Mouse (Mus musculus): ENCODE results near the gene Usp43. TPM values are rescaled to one million over a fixed set of nuclear protein-coding genes. Genes with fewer than 3 reads are reported as not detected.

Gene Usp43
- polyA plus RNA-seq, 1 experiment = 3.5 TPM

DNA sequence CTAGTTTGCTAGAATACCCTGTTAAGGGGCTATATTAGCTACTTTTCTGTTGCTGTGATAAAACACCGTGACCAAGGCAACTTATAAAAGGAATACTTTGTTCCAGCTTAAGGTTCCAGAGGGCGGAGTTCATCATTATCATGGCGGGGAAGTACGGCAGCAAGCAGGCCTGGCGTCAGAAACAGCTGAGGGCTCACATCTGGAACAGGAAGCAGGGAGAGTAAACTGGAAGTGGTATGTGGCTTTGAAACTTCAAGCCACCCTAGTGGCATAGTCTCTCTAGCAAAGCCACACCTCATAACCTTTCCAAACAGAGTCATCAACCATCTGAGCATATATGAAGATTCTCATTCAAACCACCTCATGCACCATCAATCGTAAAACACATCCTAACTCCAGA lies 92.4 kb downstream of the Usp43 start:
- no peaks in the 10 kb centered on the region for H3K79me2 ChIP-seq (ENCODE audit: control insufficient read depth, insufficient read depth)
- H3K4me3 ChIP-seq = no peak overlapping the region
- no peak overlapping the region for H3K4me2 ChIP-seq (ENCODE audit: low read depth)
- H3K27me3 ChIP-seq (ENCODE audit: control insufficient read depth, insufficient read depth, insufficient read length) = no peaks in the 10 kb centered on the region
- no peak overlapping the region for H3ac ChIP-seq (ENCODE audit: control insufficient read depth, insufficient read length)
- no peak for TF ChIP-seq MYOD1 (IDR thresholded peaks at IDR 0.05; ENCODE audit: control insufficient read depth in 1 of 3, insufficient read length in 2 of 3, low read depth in 2 of 3)
- no peak for TF ChIP-seq POLR2A (IDR thresholded peaks at IDR 0.05; ENCODE audit: insufficient read length, low read depth)
- no peak for TF ChIP-seq E2F4 (IDR thresholded peaks at IDR 0.05; ENCODE audit: insufficient read depth)
- TF ChIP-seq TCF3 (IDR thresholded peaks at IDR 0.05; ENCODE audit: insufficient read length, low read depth) = no peak
- TF ChIP-seq SRF (IDR thresholded peaks at IDR 0.05; ENCODE audit: control insufficient read depth, insufficient read length, low read depth) = no peak
- no peak for TF ChIP-seq POLR2AphosphoS2 (IDR thresholded peaks at IDR 0.05; ENCODE audit: insufficient read length, low read depth)
- no peak for TF ChIP-seq CEBPB (IDR thresholded peaks at IDR 0.05; ENCODE audit: insufficient read depth, poor library complexity, severe bottlenecking)
- no peak for TF ChIP-seq USF1 (IDR thresholded peaks at IDR 0.05; ENCODE audit: low read depth)
- no peak for TF ChIP-seq REST (IDR thresholded peaks at IDR 0.05; ENCODE audit: insufficient read depth, insufficient read length)
- TF ChIP-seq TCF12 (IDR thresholded peaks at IDR 0.05; ENCODE audit: insufficient read depth, poor library complexity, severe bottlenecking) = no peak
- TF ChIP-seq MYOG (IDR thresholded peaks at IDR 0.05; ENCODE audit: control insufficient read depth in 1 of 3, insufficient read depth in 1 of 3, insufficient read length in 2 of 3, low read depth in 2 of 3) = no peak
- TF ChIP-seq MAX (IDR thresholded peaks at IDR 0.05; ENCODE audit: low read depth) = no peak
- H3K36me3 ChIP-seq (ENCODE audit: control insufficient read depth, insufficient read depth) = no peaks in the 10 kb centered on the region

DNA sequence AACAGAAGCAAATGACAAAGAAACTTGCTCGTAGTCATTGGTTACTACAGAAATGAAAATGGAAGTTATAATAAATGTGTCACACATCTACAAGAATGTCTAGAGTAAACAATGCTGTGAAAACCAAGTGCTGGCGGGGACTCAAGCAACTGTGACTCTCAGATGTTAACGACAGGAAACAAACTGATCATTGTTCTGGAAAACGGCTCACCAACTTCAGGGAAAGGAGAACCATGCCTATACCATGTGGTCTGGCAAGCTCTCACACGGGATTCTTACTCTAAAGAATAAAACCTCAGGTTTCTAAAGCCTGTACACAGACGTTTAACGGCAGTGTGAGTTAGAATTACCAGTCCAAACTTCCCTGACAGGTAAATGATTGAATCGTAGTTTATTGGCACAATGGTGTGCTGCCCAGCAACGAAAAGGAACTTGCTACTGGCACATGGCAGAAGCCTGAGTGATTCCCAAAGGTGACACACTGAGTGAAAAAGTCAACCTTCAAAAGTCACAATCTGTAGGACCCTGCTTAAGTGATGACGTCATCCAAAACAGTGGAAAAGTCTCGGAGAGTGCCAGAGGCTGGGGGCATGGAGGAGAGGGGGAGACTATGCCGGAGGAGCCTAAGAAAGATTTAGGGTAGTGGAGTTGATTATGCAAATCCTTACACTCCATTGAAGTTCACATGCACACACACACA lies 93.4 kb downstream of the Usp43 start:
- TF ChIP-seq SRF (IDR thresholded peaks at IDR 0.05; ENCODE audit: control insufficient read depth, insufficient read length, low read depth) (no peak), MYOD1 (IDR thresholded peaks at IDR 0.05; ENCODE audit: control insufficient read depth in 1 of 3, insufficient read length in 2 of 3, low read depth in 2 of 3) (no peak), TCF12 (IDR thresholded peaks at IDR 0.05; ENCODE audit: insufficient read depth, poor library complexity, severe bottlenecking) (no peak), MYOG (IDR thresholded peaks at IDR 0.05; ENCODE audit: control insufficient read depth in 1 of 3, insufficient read depth in 1 of 3, insufficient read length in 2 of 3, low read depth in 2 of 3) (no peak), POLR2AphosphoS2 (IDR thresholded peaks at IDR 0.05; ENCODE audit: insufficient read length, low read depth) (no peak), TCF3 (IDR thresholded peaks at IDR 0.05; ENCODE audit: insufficient read length, low read depth) (no peak), REST (IDR thresholded peaks at IDR 0.05; ENCODE audit: insufficient read depth, insufficient read length) (no peak), USF1 (IDR thresholded peaks at IDR 0.05; ENCODE audit: low read depth) (no peak), E2F4 (IDR thresholded peaks at IDR 0.05; ENCODE audit: insufficient read depth) (no peak), POLR2A (IDR thresholded peaks at IDR 0.05; ENCODE audit: insufficient read length, low read depth) (no peak), CEBPB (IDR thresholded peaks at IDR 0.05; ENCODE audit: insufficient read depth, poor library complexity, severe bottlenecking) (no peak), MAX (IDR thresholded peaks at IDR 0.05; ENCODE audit: low read depth) (no peak)

DNA sequence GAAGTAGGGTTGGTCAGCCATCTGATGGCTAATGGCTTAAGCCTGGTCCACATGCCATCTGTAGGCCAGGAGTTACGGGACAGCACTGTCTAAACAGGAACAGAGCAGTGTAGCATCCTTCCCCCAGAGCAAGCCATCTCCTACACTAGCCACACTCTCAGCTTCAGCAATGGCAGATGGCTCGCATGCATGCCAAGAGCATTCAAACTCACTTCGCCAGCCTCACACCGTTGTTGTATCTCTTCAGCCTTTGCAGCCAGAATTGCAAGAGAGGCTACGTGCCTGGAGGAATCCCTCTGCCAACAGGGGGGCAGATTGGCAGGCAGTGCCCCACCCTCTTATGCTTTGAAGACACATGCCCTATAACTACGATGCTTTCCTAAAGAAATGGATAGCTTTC lies 100.4 kb downstream of the Usp43 start:
- Histone ChIP-seq H3K27me3 (ENCODE audit: control insufficient read depth, insufficient read depth, insufficient read length) (no peaks in the 10 kb centered on the region), H3ac (ENCODE audit: control insufficient read depth, insufficient read length) (no peak overlapping the region), H3K4me3 (no peak overlapping the region), H3K4me2 (ENCODE audit: low read depth) (no peak overlapping the region), H3K36me3 (ENCODE audit: control insufficient read depth, insufficient read depth) (no peaks in the 10 kb centered on the region), H3K79me2 (ENCODE audit: control insufficient read depth, insufficient read depth) (no peaks in the 10 kb centered on the region)
- TF ChIP-seq MYOD1 (IDR thresholded peaks at IDR 0.05; ENCODE audit: control insufficient read depth in 1 of 3, insufficient read length in 2 of 3, low read depth in 2 of 3) = no peak
- no peak for TF ChIP-seq TCF12 (IDR thresholded peaks at IDR 0.05; ENCODE audit: insufficient read depth, poor library complexity, severe bottlenecking)
- TF ChIP-seq MYOG (IDR thresholded peaks at IDR 0.05; ENCODE audit: control insufficient read depth in 1 of 3, insufficient read depth in 1 of 3, insufficient read length in 2 of 3, low read depth in 2 of 3) = no peak
- TF ChIP-seq USF1 (IDR thresholded peaks at IDR 0.05; ENCODE audit: low read depth) = no peak
- TF ChIP-seq TCF3 (IDR thresholded peaks at IDR 0.05; ENCODE audit: insufficient read length, low read depth) = no peak
- TF ChIP-seq POLR2AphosphoS2 (IDR thresholded peaks at IDR 0.05; ENCODE audit: insufficient read length, low read depth) = no peak
- TF ChIP-seq E2F4 (IDR thresholded peaks at IDR 0.05; ENCODE audit: insufficient read depth) = no peak

More for the DNA sequence above, 93.4 kb downstream of the Usp43 start:
- H3K4me3 ChIP-seq = no peak overlapping the region
- no peaks in the 10 kb centered on the region for H3K27me3 ChIP-seq (ENCODE audit: control insufficient read depth, insufficient read depth, insufficient read length)
- no peaks in the 10 kb centered on the region for H3K36me3 ChIP-seq (ENCODE audit: control insufficient read depth, insufficient read depth)
- no peaks in the 10 kb centered on the region for H3K79me2 ChIP-seq (ENCODE audit: control insufficient read depth, insufficient read depth)
- H3ac ChIP-seq (ENCODE audit: control insufficient read depth, insufficient read length) = no peak overlapping the region
- peak overlapping the region; percentile 8 for H3K4me2 ChIP-seq (ENCODE audit: low read depth)

DNA sequence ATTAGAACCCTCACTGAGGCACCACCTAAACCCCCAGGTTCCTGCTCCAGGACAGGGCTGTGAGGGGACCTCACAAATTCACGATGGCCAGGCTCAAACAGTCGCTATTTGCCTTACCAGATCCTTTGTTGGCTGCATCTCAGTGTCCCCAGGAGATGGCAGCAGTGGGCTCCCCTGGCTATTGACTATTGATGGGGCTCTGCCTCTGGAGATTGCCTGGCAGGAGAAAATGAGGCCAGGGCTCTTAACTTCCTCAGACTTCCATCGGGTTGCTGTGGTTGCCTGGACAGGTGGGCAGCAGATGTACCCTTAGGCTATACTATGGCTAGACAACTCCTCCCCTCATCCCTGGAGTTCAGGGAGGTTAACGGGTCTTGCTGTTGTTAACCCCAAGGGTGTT lies 101.7 kb downstream of the Usp43 start:
- peak overlapping the region; percentile 43 for H3K4me2 ChIP-seq (ENCODE audit: low read depth)
- no peaks in the 10 kb centered on the region for H3K36me3 ChIP-seq (ENCODE audit: control insufficient read depth, insufficient read depth)
- H3K27me3 ChIP-seq (ENCODE audit: control insufficient read depth, insufficient read depth, insufficient read length) = no peaks in the 10 kb centered on the region
- no peak for TF ChIP-seq E2F4 (IDR thresholded peaks at IDR 0.05; ENCODE audit: insufficient read depth)
- no peak overlapping the region for H3ac ChIP-seq (ENCODE audit: control insufficient read depth, insufficient read length)
- H3K79me2 ChIP-seq (ENCODE audit: control insufficient read depth, insufficient read depth) = no peaks in the 10 kb centered on the region
- H3K4me3 ChIP-seq = no peak overlapping the region

DNA sequence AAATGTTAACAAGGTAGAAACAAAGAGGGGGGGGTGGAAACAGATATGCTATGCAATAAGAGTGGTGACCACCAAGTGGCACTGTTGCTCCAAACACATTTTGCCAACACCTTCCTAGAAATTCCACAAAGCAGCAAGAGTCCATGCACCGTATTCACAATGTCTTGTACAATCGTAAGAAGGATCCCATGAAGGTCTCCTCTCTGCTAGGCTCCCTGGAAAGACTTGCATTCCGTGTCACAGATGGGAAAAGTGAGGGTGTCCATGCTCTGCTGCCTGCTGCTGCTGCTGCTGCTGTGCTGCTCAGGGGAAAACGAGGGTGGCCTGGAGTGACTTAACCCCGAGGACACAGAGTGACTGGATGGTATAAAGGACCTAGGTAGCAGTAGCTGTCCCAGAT lies 102.3 kb downstream of the Usp43 start:
- no peak overlapping the region for H3K4me3 ChIP-seq

More for the DNA sequence above, 102.3 kb downstream of the Usp43 start:
- Histone ChIP-seq H3ac (ENCODE audit: control insufficient read depth, insufficient read length) (no peak overlapping the region), H3K27me3 (ENCODE audit: control insufficient read depth, insufficient read depth, insufficient read length) (no peaks in the 10 kb centered on the region), H3K4me2 (ENCODE audit: low read depth) (peak overlapping the region; percentile 43), H3K79me2 (ENCODE audit: control insufficient read depth, insufficient read depth) (no peaks in the 10 kb centered on the region), H3K36me3 (ENCODE audit: control insufficient read depth, insufficient read depth) (no peaks in the 10 kb centered on the region)
- TF ChIP-seq SRF (IDR thresholded peaks at IDR 0.05; ENCODE audit: control insufficient read depth, insufficient read length, low read depth) (no peak), USF1 (IDR thresholded peaks at IDR 0.05; ENCODE audit: low read depth) (no peak), MAX (IDR thresholded peaks at IDR 0.05; ENCODE audit: low read depth) (no peak), MYOD1 (IDR thresholded peaks at IDR 0.05; ENCODE audit: control insufficient read depth in 1 of 3, insufficient read length in 2 of 3, low read depth in 2 of 3) (no peak), TCF12 (IDR thresholded peaks at IDR 0.05; ENCODE audit: insufficient read depth, poor library complexity, severe bottlenecking) (no peak), TCF3 (IDR thresholded peaks at IDR 0.05; ENCODE audit: insufficient read length, low read depth) (no peak), POLR2A (IDR thresholded peaks at IDR 0.05; ENCODE audit: insufficient read length, low read depth) (no peak), E2F4 (IDR thresholded peaks at IDR 0.05; ENCODE audit: insufficient read depth) (no peak), POLR2AphosphoS2 (IDR thresholded peaks at IDR 0.05; ENCODE audit: insufficient read length, low read depth) (no peak), CEBPB (IDR thresholded peaks at IDR 0.05; ENCODE audit: insufficient read depth, poor library complexity, severe bottlenecking) (no peak), REST (IDR thresholded peaks at IDR 0.05; ENCODE audit: insufficient read depth, insufficient read length) (no peak), MYOG (IDR thresholded peaks at IDR 0.05; ENCODE audit: control insufficient read depth in 1 of 3, insufficient read depth in 1 of 3, insufficient read length in 2 of 3, low read depth in 2 of 3) (no peak)
